Mouse (Mus musculus) ovary, postnatal 14 days (tissue): ENCODE data around the gene Foxg1.

Experiments used
- DNase-seq: peaks from one replicate; pipeline ENCODE4 v3.0.0; 2022; ENCODE audit warnings: low spot score

The Foxg1 gene

GRCm38 (mm10) chr12:49409833-49410232 lies 27.4 kb downstream of the Foxg1 start:
- no peak for DNase-seq

- DNase-seq = no peak
Measured at GRCm38 (mm10) chr12:49417963-49418362, 35.5 kb downstream of the Foxg1 start.
